Mouse (Mus musculus): Measurements from ENCODE around the gene Nthl1.

- TF ChIP-seq POLR2A (IDR thresholded peaks at IDR 0.05; ENCODE audit: insufficient read length, low read depth) (no peak), POLR2AphosphoS2 (IDR thresholded peaks at IDR 0.05; ENCODE audit: insufficient read length, low read depth) (no peak), MAX (IDR thresholded peaks at IDR 0.05; ENCODE audit: low read depth) (no peak), E2F4 (IDR thresholded peaks at IDR 0.05; ENCODE audit: insufficient read depth) (no peak), SRF (IDR thresholded peaks at IDR 0.05; ENCODE audit: control insufficient read depth, insufficient read length, low read depth) (no peak), USF1 (IDR thresholded peaks at IDR 0.05; ENCODE audit: low read depth) (no peak), MYOG (IDR thresholded peaks at IDR 0.05; ENCODE audit: control insufficient read depth in 1 of 3, insufficient read depth in 1 of 3, insufficient read length in 2 of 3, low read depth in 2 of 3) (peak in 1 of 3 experiments; percentile 65), TCF12 (IDR thresholded peaks at IDR 0.05; ENCODE audit: insufficient read depth, poor library complexity, severe bottlenecking) (no peak), TCF3 (IDR thresholded peaks at IDR 0.05; ENCODE audit: insufficient read length, low read depth) (no peak)
Observed at GRCm38 (mm10) chr17:24644875-24645721, 12.6 kb downstream of the Nthl1 start.

Measured in myocyte (in vitro differentiated cells).